Mouse (Mus musculus) small intestine, adult 2 months (tissue): ENCODE measurements around the gene Spry1.

Source experiments
- CTCF ChIP-seq: fragments of 200-500 bp; IDR thresholded peaks from 2 replicates; pipeline ENCODE4 v1.5.1; 2012; ENCODE audit warnings: low read depth, mild to moderate bottlenecking, control low read depth, inconsistent platforms, low read length, moderate library complexity, mixed read lengths; ENCODE audit not compliant: insufficient replicate concordance, insufficient read length; ENCODE audit errors: extremely low read depth
- POLR2A ChIP-seq: fragments of 200-500 bp; IDR thresholded peaks from 2 replicates; pipeline ENCODE4 v1.6.1; 2012; ENCODE audit warnings: low read depth, mild to moderate bottlenecking, control low read depth, inconsistent platforms, low read length, moderate library complexity

DNA sequence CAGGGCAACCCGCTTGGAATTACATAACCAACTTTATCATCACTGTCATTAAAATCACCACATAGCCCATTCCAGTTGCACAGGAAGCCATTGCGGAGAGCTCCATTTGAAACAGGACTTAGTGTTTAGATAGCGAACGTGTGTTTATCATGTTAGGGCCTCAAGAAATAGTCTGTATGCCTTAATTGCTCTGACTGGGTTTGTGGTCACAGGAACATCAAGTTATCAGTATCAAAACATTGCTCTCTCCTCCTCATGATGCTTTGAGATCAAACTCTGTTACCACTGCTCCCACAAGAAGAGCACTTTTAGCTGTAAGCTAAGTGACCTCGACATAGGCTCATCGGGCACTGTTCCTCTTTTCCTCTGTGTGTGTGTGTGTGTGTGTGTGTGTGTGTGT lies 19.9 kb downstream of the Spry1 start:
- TF ChIP-seq CTCF (no peak), POLR2A (no peak)
